Mouse (Mus musculus): Measurements from ENCODE around the gene Bcl2l1. TPM values are rescaled to one million over a fixed set of nuclear protein-coding genes. Genes with fewer than 3 reads are reported as not detected.
A peak's percentile ranks its signal among the peaks of the same experiment; 100 is the strongest.

Bcl2l1 gene
- 100 to 1,000 TPM in 1 of 2 experiments, 10 to 100 TPM in 1; 51.9 to 102 TPM for total RNA-seq (2021)
- 48.1 and 51.2 TPM in 2 replicates for polyA plus RNA-seq (2012; rRNA removed)
- long read RNA-seq, transcript Bcl2l1-201 (3 exons, 2,417 nt), result minor isoform, 8 of 102 reads
- long read RNA-seq, transcript Bcl2l1-202 (3 exons, 2,568 nt), result major isoform, 63 of 102 reads
- long read RNA-seq, partial matches to known transcripts, result 7 of 102 reads
- long read RNA-seq, other reads (novel, unspliced or antisense), result 21 of 102 reads

- TF ChIP-seq CTCF (IDR thresholded peaks at IDR 0.05) (peak; percentile 82), POLR2A (IDR thresholded peaks at IDR 0.05; ENCODE audit: insufficient read depth, low read depth, low read length) (peak; percentile 46; the same call in 1 of the 2 replicates), EP300 (IDR thresholded peaks at IDR 0.05; ENCODE audit: insufficient read depth, low read depth, low read length) (peak; percentile 96)
- intact Hi-C loops (cut with DNase I), result loop anchor here (1.0 to 10.0 kb wide), 2 partner anchors 138 to 216 kb away; no protein-coding TSS in a partner anchor
- Histone ChIP-seq H3K27ac (peak within 1 kb of the TSS; percentile 100), H3K79me2 (replicated peaks; ENCODE audit: control insufficient read depth, insufficient read depth, low read length) (peaks cover 3% of the 10 kb centered on the region), H3K4me3 (peak within 1 kb of the TSS; percentile 82), H3K9ac (ENCODE audit: low read depth, low read length) (peak within 1 kb of the TSS; percentile 94), H3K4me1 (ENCODE audit: control insufficient read depth, insufficient read depth, low read length) (peaks cover 10% of the 10 kb centered on the region), H3K27me3 (ENCODE audit: control insufficient read depth, insufficient read depth, low read length) (no peaks in the 10 kb centered on the region), H3K36me3 (ENCODE audit: control insufficient read depth, insufficient read depth, low read length) (peaks cover 15% of the 10 kb centered on the region)
- DNase-seq, result peak; percentile 98 to 99
- under 1% methylated on average over 74 of the region's 74 CpGs for WGBS
These were observed at the start of gene Bcl2l1 for GRCm38 (mm10) chr2:152831019-152831878. Gene Bcl2l1, minus strand, starts transcription at chr2:152831728.

- Histone ChIP-seq H3K9ac (ENCODE audit: low read depth, low read length) (no peak overlapping the region), H3K4me1 (ENCODE audit: control insufficient read depth, insufficient read depth, low read length) (no peaks in the 10 kb centered on the region), H3K27me3 (ENCODE audit: control insufficient read depth, insufficient read depth, low read length) (no peaks in the 10 kb centered on the region), H3K79me2 (replicated peaks; ENCODE audit: control insufficient read depth, insufficient read depth, low read length) (no peaks in the 10 kb centered on the region), H3K27ac (no peak overlapping the region), H3K36me3 (ENCODE audit: control insufficient read depth, insufficient read depth, low read length) (no peaks in the 10 kb centered on the region), H3K4me3 (no peak overlapping the region)
- TF ChIP-seq EP300 (IDR thresholded peaks at IDR 0.05; ENCODE audit: insufficient read depth, low read depth, low read length), result no peak
- TF ChIP-seq POLR2A (IDR thresholded peaks at IDR 0.05; ENCODE audit: insufficient read depth, low read depth, low read length), result no peak
- no peak for TF ChIP-seq CTCF (IDR thresholded peaks at IDR 0.05)
- DNase-seq, result no peak
- intact Hi-C loops (cut with DNase I), result no loop called here
- WGBS, result 85% methylated on average over 13 of the region's 13 CpGs
These were observed 49.4 kb upstream of the Bcl2l1 start for GRCm38 (mm10) chr2:152880898-152881297.

GRCm38 (mm10) chr2:152878239-152878638 lies 46.7 kb upstream of the Bcl2l1 start:
- H3K36me3 ChIP-seq (ENCODE audit: control insufficient read depth, insufficient read depth, low read length), result no peaks in the 10 kb centered on the region
- no peak for TF ChIP-seq EP300 (IDR thresholded peaks at IDR 0.05; ENCODE audit: insufficient read depth, low read depth, low read length)
- TF ChIP-seq CTCF (IDR thresholded peaks at IDR 0.05), result no peak
- no peak for TF ChIP-seq POLR2A (IDR thresholded peaks at IDR 0.05; ENCODE audit: insufficient read depth, low read depth, low read length)
- H3K4me3 ChIP-seq, result no peak overlapping the region
- H3K27ac ChIP-seq, result no peak overlapping the region
- no peaks in the 10 kb centered on the region for H3K4me1 ChIP-seq (ENCODE audit: control insufficient read depth, insufficient read depth, low read length)
- 94% methylated on average over 3 of the region's 3 CpGs for WGBS
- intact Hi-C loops (cut with DNase I), result no loop called here
- no peaks in the 10 kb centered on the region for H3K79me2 ChIP-seq (replicated peaks; ENCODE audit: control insufficient read depth, insufficient read depth, low read length)
- no peak for DNase-seq
- no peak overlapping the region for H3K9ac ChIP-seq (ENCODE audit: low read depth, low read length)
- H3K27me3 ChIP-seq (ENCODE audit: control insufficient read depth, insufficient read depth, low read length), result no peaks in the 10 kb centered on the region

- H3K79me2 ChIP-seq (replicated peaks; ENCODE audit: control insufficient read depth, insufficient read depth, low read length), result no peaks in the 10 kb centered on the region
- no peak overlapping the region for H3K9ac ChIP-seq (ENCODE audit: low read depth, low read length)
- H3K4me3 ChIP-seq, result no peak overlapping the region
- DNase-seq, result no peak
- no peaks in the 10 kb centered on the region for H3K36me3 ChIP-seq (ENCODE audit: control insufficient read depth, insufficient read depth, low read length)
- no peaks in the 10 kb centered on the region for H3K27me3 ChIP-seq (ENCODE audit: control insufficient read depth, insufficient read depth, low read length)
- H3K27ac ChIP-seq, result no peak overlapping the region
- TF ChIP-seq EP300 (IDR thresholded peaks at IDR 0.05; ENCODE audit: insufficient read depth, low read depth, low read length), result no peak
- no peak for TF ChIP-seq POLR2A (IDR thresholded peaks at IDR 0.05; ENCODE audit: insufficient read depth, low read depth, low read length)
- TF ChIP-seq CTCF (IDR thresholded peaks at IDR 0.05), result no peak
- H3K4me1 ChIP-seq (ENCODE audit: control insufficient read depth, insufficient read depth, low read length), result no peaks in the 10 kb centered on the region
- intact Hi-C loops (cut with DNase I), result no loop called here
- WGBS, result 89% methylated on average over 6 of the region's 6 CpGs
These were observed 31.8 kb upstream of the Bcl2l1 start for GRCm38 (mm10) chr2:152863346-152863745.

GRCm38 (mm10) chr2:152862638-152863037 lies 31.1 kb upstream of the Bcl2l1 start:
- H3K36me3 ChIP-seq (ENCODE audit: control insufficient read depth, insufficient read depth, low read length), result no peaks in the 10 kb centered on the region
- TF ChIP-seq CTCF (IDR thresholded peaks at IDR 0.05) (no peak), EP300 (IDR thresholded peaks at IDR 0.05; ENCODE audit: insufficient read depth, low read depth, low read length) (no peak), POLR2A (IDR thresholded peaks at IDR 0.05; ENCODE audit: insufficient read depth, low read depth, low read length) (no peak)
- H3K9ac ChIP-seq (ENCODE audit: low read depth, low read length), result no peak overlapping the region
- intact Hi-C loops (cut with DNase I), result no loop called here
- no peaks in the 10 kb centered on the region for H3K4me1 ChIP-seq (ENCODE audit: control insufficient read depth, insufficient read depth, low read length)
- DNase-seq, result no peak
- H3K27ac ChIP-seq, result peak overlapping the region; percentile 11; the same call in 1 of the 2 replicates
- no peaks in the 10 kb centered on the region for H3K79me2 ChIP-seq (replicated peaks; ENCODE audit: control insufficient read depth, insufficient read depth, low read length)
- no peak overlapping the region for H3K4me3 ChIP-seq
- H3K27me3 ChIP-seq (ENCODE audit: control insufficient read depth, insufficient read depth, low read length), result no peaks in the 10 kb centered on the region
- WGBS, result 81% methylated on average over 3 of the region's 3 CpGs
